Mouse (Mus musculus) inflammation-experienced regulatory T-cells, adult 6 months (primary cell): ENCODE measurements around the gene Kiss1r. TPM values are rescaled to one million over a fixed set of nuclear protein-coding genes. Genes with fewer than 3 reads are reported as not detected.
"Not testable (repeated sequence)": the region's sequence is repeated elsewhere in the genome, so short reads cannot be mapped to it uniquely, and the experiment has no call there.

Experiments used
- ATAC-seq: one replicate; pipeline ENCODE4 v1.8.0; 2017
- polyA plus RNA-seq, 3 experiments: library from polyadenylated mRNA; unstranded; fragments of 100-300 nt; shearing (Covaris generic); gene quantifications; one replicate each; pipeline ENCODE4 v1.2.1; 2017

Kiss1r gene
- not detected for polyA plus RNA-seq

- peak; percentile 94 for ATAC-seq
Observed at GRCm38 (mm10) chr10:79916808-79917531, at the start of gene Kiss1r. Gene Kiss1r, plus strand, starts transcription at chr10:79916971.

GRCm38 (mm10) chr10:79871845-79872244 is 44.9 kb upstream of the Kiss1r start:
- ATAC-seq: no peak

- no peak for ATAC-seq
Observed at GRCm38 (mm10) chr10:79872862-79873261, 43.9 kb upstream of the Kiss1r start.

GRCm38 (mm10) chr10:79873313-79873712 is 43.5 kb upstream of the Kiss1r start:
- no peak for ATAC-seq

- no peak for ATAC-seq
Observed at GRCm38 (mm10) chr10:79873715-79874289, 43.0 kb upstream of the Kiss1r start.

- ATAC-seq: no peak
Observed at GRCm38 (mm10) chr10:79874290-79874862, 42.4 kb upstream of the Kiss1r start, which contains the start of the genes Prtn3 and Plppr3. Gene Prtn3, plus strand, starts transcription at chr10:79874476. Gene Plppr3, minus strand, starts transcription at chr10:79874634.

GRCm38 (mm10) chr10:79877174-79877573 is 39.6 kb upstream of the Kiss1r start:
- no peak for ATAC-seq

GRCm38 (mm10) chr10:79877757-79878156 is 39.0 kb upstream of the Kiss1r start:
- ATAC-seq: no peak

- ATAC-seq: no peak
Observed at GRCm38 (mm10) chr10:79879527-79879926, 37.2 kb upstream of the Kiss1r start.

GRCm38 (mm10) chr10:79880721-79881120 is 36.0 kb upstream of the Kiss1r start:
- ATAC-seq: no peak

- ATAC-seq: no peak
Observed at GRCm38 (mm10) chr10:79881981-79882380, 34.8 kb upstream of the Kiss1r start.

- ATAC-seq: no peak
Observed at GRCm38 (mm10) chr10:79883297-79884084, 33.3 kb upstream of the Kiss1r start.

- no peak for ATAC-seq
Observed at GRCm38 (mm10) chr10:79884446-79884845, 32.3 kb upstream of the Kiss1r start.

GRCm38 (mm10) chr10:79884938-79885337 is 31.8 kb upstream of the Kiss1r start:
- not testable (repeated sequence) for ATAC-seq

- ATAC-seq: no peak
Observed at GRCm38 (mm10) chr10:79886054-79886453, 30.7 kb upstream of the Kiss1r start, which contains the start of gene Elane. Gene Elane, plus strand, starts transcription at chr10:79886247.

GRCm38 (mm10) chr10:79886611-79887010 is 30.2 kb upstream of the Kiss1r start:
- no peak for ATAC-seq

- no peak for ATAC-seq
Observed at GRCm38 (mm10) chr10:79889386-79889785, 27.4 kb upstream of the Kiss1r start.

GRCm38 (mm10) chr10:79890670-79891069 is 26.1 kb upstream of the Kiss1r start, which contains the start of gene Cfd:
Gene Cfd, plus strand, starts transcription at chr10:79890853.
- no peak for ATAC-seq

- peak; percentile 52 for ATAC-seq
Observed at GRCm38 (mm10) chr10:79892451-79893118, 24.2 kb upstream of the Kiss1r start.

- no peak for ATAC-seq
Observed at GRCm38 (mm10) chr10:79896306-79896705, 20.5 kb upstream of the Kiss1r start.

GRCm38 (mm10) chr10:79896814-79897213 is 20.0 kb upstream of the Kiss1r start:
- ATAC-seq: no peak
